In genomic region chr6:118711677-118712322, GRCm38 (mm10) we compare ENCODE assay signal across 13 mouse cellular contexts.
DNase-seq lines count a peak whose midpoint lies in the region; ATAC-seq lines count a peak whose summit lies in the region.
"Had no signal": no experiment of that assay in that cellular context is flagged by ENCODE, and none has a peak within 500 bp of the region (broad histone marks: within the 10 kb centered on the region; RNA-seq: fewer than 3 reads in every experiment).

No protein-coding gene starts in this region.

- peak; percentile 60 to 67 for DNase-seq in cerebellum, adult 18-20 months
- no peak for DNase-seq in cerebellum, adult 8-10 months
- peak; percentile 15 for DNase-seq in midbrain, embryonic 14.5 days
- no peak for DNase-seq in midbrain, embryonic 11.5 days (ENCODE audit: low spot score, missing footprints)
- DNase-seq in layer of hippocampus, postnatal 10 days (ENCODE audit: low spot score in 2 of 2), result peak; percentile 27 to 30
- peak; percentile 28 for DNase-seq in right cerebral cortex, postnatal 14 days
- no peak for DNase-seq in thymus, postnatal 0 days (ENCODE audit: low spot score)
- no peak for DNase-seq in ovary, postnatal 10 days (ENCODE audit: low spot score)
- DNase-seq: thymus, postnatal 14 days had no signal

- no peaks in the 10 kb centered on the region for H3K4me1 ChIP-seq in midbrain, embryonic 14.5 days (ENCODE audit: control insufficient read depth, insufficient read depth, low read length)
- H3K4me1 ChIP-seq in midbrain, embryonic 11.5 days (ENCODE audit: control insufficient read depth, insufficient read depth, low read length), result no peaks in the 10 kb centered on the region

- no peaks in the 10 kb centered on the region for H3K36me3 ChIP-seq in midbrain, embryonic 14.5 days (ENCODE audit: control insufficient read depth, insufficient read depth, low read length)
- H3K36me3 ChIP-seq in midbrain, embryonic 11.5 days (ENCODE audit: control insufficient read depth, insufficient read depth, low read length), result no peaks in the 10 kb centered on the region
- H3K36me3 ChIP-seq: G1E had no signal

- no peak overlapping the region for H3K27ac ChIP-seq in midbrain, embryonic 14.5 days (replicated peaks; ENCODE audit: low read depth, low read length)
- no peak overlapping the region for H3K27ac ChIP-seq in midbrain, embryonic 11.5 days (ENCODE audit: low read depth, low read length)
- H3K27ac ChIP-seq: heart, embryonic 10.5 days; hindbrain, embryonic 15.5 days; liver, embryonic 14.5 days had no signal

- H3K4me3 ChIP-seq in midbrain, embryonic 14.5 days (replicated peaks; ENCODE audit: low read depth, low read length), result no peak overlapping the region
- H3K4me3 ChIP-seq in midbrain, embryonic 11.5 days (ENCODE audit: low read depth, low read length), result no peak overlapping the region
- H3K4me3 ChIP-seq: heart, embryonic 10.5 days; hindbrain, embryonic 15.5 days had no signal

- no peak for ATAC-seq in midbrain, embryonic 14.5 days (ENCODE audit: low FRiP score, low TSS enrichment)
- no peak for ATAC-seq in midbrain, embryonic 11.5 days (ENCODE audit: low FRiP score)

- no peaks in the 10 kb centered on the region for H3K27me3 ChIP-seq in midbrain, embryonic 14.5 days (ENCODE audit: control insufficient read depth, insufficient read depth, low read length)
- H3K27me3 ChIP-seq in midbrain, embryonic 11.5 days (ENCODE audit: control insufficient read depth, insufficient read depth, low read length), result no peaks in the 10 kb centered on the region
- H3K27me3 ChIP-seq: hindbrain, embryonic 15.5 days had no signal

- no peak overlapping the region for H3K4me2 ChIP-seq in midbrain, embryonic 14.5 days (ENCODE audit: low read length)
- no peak overlapping the region for H3K4me2 ChIP-seq in midbrain, embryonic 11.5 days
- H3K4me2 ChIP-seq: hindbrain, embryonic 15.5 days had no signal

- no peak overlapping the region for H3K9ac ChIP-seq in midbrain, embryonic 14.5 days (replicated peaks; ENCODE audit: low read length)
- H3K9ac ChIP-seq in midbrain, embryonic 11.5 days (ENCODE audit: low read length), result no peak overlapping the region
- H3K9ac ChIP-seq: hindbrain, embryonic 15.5 days; liver, embryonic 14.5 days had no signal

- 74% methylated on average over 14 of the region's 14 CpGs for WGBS in midbrain, embryonic 14.5 days
- WGBS in midbrain, embryonic 11.5 days, result 86% methylated on average over 14 of the region's 14 CpGs

- no peaks in the 10 kb centered on the region for H3K9me3 ChIP-seq in midbrain, embryonic 14.5 days (ENCODE audit: control insufficient read depth, low read length)
- no peaks in the 10 kb centered on the region for H3K9me3 ChIP-seq in midbrain, embryonic 11.5 days (ENCODE audit: control insufficient read depth, low read length)
- H3K9me3 ChIP-seq: heart, embryonic 10.5 days; hindbrain, embryonic 15.5 days had no signal

Comparison
In these comparisons a context has a peak if more than half of its experiments do, and no peak if none do; other contexts are left out.
1. DNase-seq: peak in cerebellum, adult 18-20 months (2 of 2), midbrain, embryonic 14.5 days (single experiment), layer of hippocampus, postnatal 10 days (2 of 2) and right cerebral cortex, postnatal 14 days (single experiment); none in cerebellum, adult 8-10 months (single experiment), midbrain, embryonic 11.5 days (single experiment), thymus, postnatal 0 days (single experiment) and ovary, postnatal 10 days (single experiment).